Mouse (Mus musculus) C2C12 (cell line): ENCODE results near the gene Dmap1.

ENCODE experiments used
- CTCF ChIP-seq: IDR thresholded peaks from one replicate; pipeline ENCODE4 v1.5.1; 2011; ENCODE audit not compliant: control insufficient read depth, insufficient read depth, insufficient read length
- MYOD1 ChIP-seq: IDR thresholded peaks from one replicate; pipeline ENCODE4 v1.6.1; 2011; ENCODE audit warnings: low read depth; ENCODE audit not compliant: control insufficient read depth, insufficient read length
- USF1 ChIP-seq: IDR thresholded peaks from one replicate; pipeline ENCODE4 v1.6.1; 2011; ENCODE audit warnings: low read depth, mild to moderate bottlenecking, control low read depth, moderate library complexity

GRCm38 (mm10) chr4:117640925-117641703 lies 41.0 kb downstream of the Dmap1 start:
- TF ChIP-seq CTCF (no peak), MYOD1 (no peak), USF1 (no peak)
